Mouse (Mus musculus) T-cell, adult 66 days (primary cell): ENCODE measurements around the gene Gm42906. TPM values are rescaled to one million over a fixed set of nuclear protein-coding genes. Genes with fewer than 3 reads are reported as not detected.

Source experiments
- total RNA-seq, 2 experiments: library from RNA; stranded (reverse); gene quantifications; 3 replicates in 1 of 2; 4 replicates in 1 of 2; pipeline ENCODE4 v1.2.4; 2023

Gene Gm42906
- not detected for total RNA-seq

GRCm38 (mm10) chr5:151428113-151428756, at the start of gene Gm42906:
Gene Gm42906, minus strand, starts transcription at chr5:151428163.

GRCm38 (mm10) chr5:151233400-151234031, 194.4 kb downstream of the Gm42906 start, which contains the start of gene Stard13:
Gene Stard13, minus strand, starts transcription at chr5:151233836.

Other genes starting within 250 kb of the Gm42906 start
- not detected for gene Stard13, start 194.3 kb downstream of the Gm42906 start, total RNA-seq
- not detected for gene Vmn2r18, start 177.9 kb upstream of the Gm42906 start, total RNA-seq
- 10 to 100 TPM; 26.9 to 27.8 TPM for gene Rfc3, start 223.1 kb upstream of the Gm42906 start, total RNA-seq